Mouse (Mus musculus): ENCODE measurements around the gene Yars. TPM values are rescaled to one million over a fixed set of nuclear protein-coding genes. Genes with fewer than 3 reads are reported as not detected.

The Yars gene
- polyA plus RNA-seq (2012; rRNA removed; ENCODE audit: low replicate concordance): 3.4 and 4.1 TPM in 2 replicates

DNA sequence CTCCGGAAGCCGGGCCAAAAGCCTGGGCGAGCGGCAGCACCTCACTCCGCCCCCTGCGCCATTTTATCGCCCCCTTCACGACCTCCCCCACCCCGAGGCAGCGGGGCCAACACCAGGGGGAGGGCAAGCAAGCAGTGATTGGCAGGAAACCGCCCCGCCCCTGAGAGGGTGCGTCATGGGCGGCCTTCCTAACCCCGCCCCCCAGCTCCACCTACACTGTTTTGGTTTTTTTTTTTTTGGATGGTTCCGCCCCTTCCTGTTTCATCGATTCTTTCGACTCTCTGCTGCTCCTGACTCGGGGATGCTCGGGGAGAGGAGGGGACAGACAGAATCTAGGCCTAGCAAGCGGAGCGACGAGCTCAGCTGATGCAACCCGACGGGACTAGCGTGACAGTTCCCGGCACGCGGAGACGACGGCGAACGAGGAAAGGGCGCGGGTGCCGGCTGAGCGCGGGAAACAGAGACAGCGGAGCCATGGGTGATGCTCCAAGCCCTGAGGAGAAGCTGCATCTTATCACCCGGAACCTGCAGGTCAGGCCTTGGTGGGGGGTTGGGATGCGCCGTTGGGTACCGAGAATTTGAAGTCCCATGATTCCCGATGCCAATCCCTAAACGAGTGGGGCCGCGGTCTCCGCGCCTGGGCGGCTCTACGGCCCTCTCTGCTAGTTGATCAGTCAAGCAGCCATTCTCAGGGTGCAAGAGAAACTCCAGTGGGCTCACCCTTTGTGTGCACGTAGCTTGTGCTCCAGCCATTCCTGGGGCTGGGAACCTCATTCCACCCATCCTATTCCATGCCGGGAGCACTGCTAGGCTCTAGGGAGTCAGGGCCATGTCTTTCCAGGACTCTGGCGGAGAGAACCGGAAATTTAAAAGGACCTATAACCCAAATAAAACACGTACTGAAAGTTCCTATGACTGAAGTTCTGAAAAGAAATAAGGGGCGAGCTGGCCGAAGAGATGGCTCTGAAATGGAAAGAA lies at the start of gene Yars, which contains the start of gene S100pbp:
Gene Yars, plus strand, starts transcription at position 219 of the 978 bp plus-strand sequence.
Gene S100pbp, minus strand, starts transcription at position 186 of the 978 bp plus-strand sequence.

GRCm38 (mm10) chr4:129261196-129261595 lies 71.6 kb downstream of the Yars start, which contains the start of gene C77080:
TSS of gene C77080 (minus strand) at chr4:129261404.

Other genes with a start within 250 kb of the Yars start
- gene Azin2, start 227.3 kb upstream of the Yars start, polyA plus RNA-seq (2012; rRNA removed; ENCODE audit: low replicate concordance): 2.5 and 3.8 TPM in 2 replicates
- gene Ak2, start 197.8 kb upstream of the Yars start, polyA plus RNA-seq (2012; rRNA removed; ENCODE audit: low replicate concordance): 99.9 and 120 TPM in 2 replicates
- 117 and 194 TPM in 2 replicates for gene Rnf19b, start 131.5 kb upstream of the Yars start, polyA plus RNA-seq (2012; rRNA removed; ENCODE audit: low replicate concordance)
- 651 and 940 TPM in 2 replicates for gene Tmem54, start 84.2 kb upstream of the Yars start, polyA plus RNA-seq (2012; rRNA removed; ENCODE audit: low replicate concordance)
- gene Hpca, start 67.7 kb upstream of the Yars start, polyA plus RNA-seq (2012; rRNA removed; ENCODE audit: low replicate concordance): 0.69 and 1.1 TPM in 2 replicates
- gene Fndc5, start 52.8 kb upstream of the Yars start, polyA plus RNA-seq (2012; rRNA removed; ENCODE audit: low replicate concordance): 0.42 and 1.1 TPM in 2 replicates
- 2.1 and 2.7 TPM in 2 replicates for gene S100pbp, start within 50 bp of the Yars start, polyA plus RNA-seq (2012; rRNA removed; ENCODE audit: low replicate concordance)
- 158 and 230 TPM in 2 replicates for gene C77080, start 71.6 kb downstream of the Yars start, polyA plus RNA-seq (2012; rRNA removed; ENCODE audit: low replicate concordance)
- gene Sync, start 97.9 kb downstream of the Yars start, polyA plus RNA-seq (2012; rRNA removed; ENCODE audit: low replicate concordance): 0.19 and 0.27 TPM in 2 replicates
- 4.3 and 6.0 TPM in 2 replicates for gene Rbbp4, start 145.6 kb downstream of the Yars start, polyA plus RNA-seq (2012; rRNA removed; ENCODE audit: low replicate concordance)
- gene Zbtb8os, start 145.9 kb downstream of the Yars start, polyA plus RNA-seq (2012; rRNA removed; ENCODE audit: low replicate concordance): 4.1 and 6.8 TPM in 2 replicates
- gene Zbtb8a, start 188.4 kb downstream of the Yars start, polyA plus RNA-seq (2012; rRNA removed; ENCODE audit: low replicate concordance): 2.4 and 4.3 TPM in 2 replicates

All from duodenum, adult 2 months (tissue).